Mouse (Mus musculus) spleen, adult 12 weeks (tissue): ENCODE measurements around the gene Nanog.
"Not testable (repeated sequence)": the region's sequence is repeated elsewhere in the genome, so short reads cannot be mapped to it uniquely, and the experiment has no call there.

Experiments
- DNase-seq: peaks from one replicate; pipeline ENCODE4 v3.0.0; 2022; ENCODE audit warnings: low spot score

Nanog gene

GRCm38 (mm10) chr6:122703251-122703650 lies 4.0 kb upstream of the Nanog start:
- DNase-seq, result no peak

- no peak for DNase-seq
Measured at GRCm38 (mm10) chr6:122703706-122704105, 3.6 kb upstream of the Nanog start.

- no peak for DNase-seq
Measured at GRCm38 (mm10) chr6:122706337-122706840, 900 bp upstream of the Nanog start.

GRCm38 (mm10) chr6:122708826-122709225 lies 1.5 kb downstream of the Nanog start:
- no peak for DNase-seq

- DNase-seq, result no peak
Measured at GRCm38 (mm10) chr6:122711455-122711854, 4.2 kb downstream of the Nanog start.

- not testable (repeated sequence) for DNase-seq
Measured at GRCm38 (mm10) chr6:122713116-122713515, 5.8 kb downstream of the Nanog start.

GRCm38 (mm10) chr6:122714707-122715365 lies 7.5 kb downstream of the Nanog start:
- no peak for DNase-seq

- DNase-seq, result no peak
Measured at GRCm38 (mm10) chr6:122715886-122716285, 8.6 kb downstream of the Nanog start.

- not testable (repeated sequence) for DNase-seq
Measured at GRCm38 (mm10) chr6:122718224-122718623, 10.9 kb downstream of the Nanog start.

GRCm38 (mm10) chr6:122719942-122720341 lies 12.7 kb downstream of the Nanog start:
- DNase-seq, result peak; percentile 17

- peak; percentile 35 for DNase-seq
Measured at GRCm38 (mm10) chr6:122739952-122740351, 32.7 kb downstream of the Nanog start.

- no peak for DNase-seq
Measured at GRCm38 (mm10) chr6:122741460-122742227, 34.4 kb downstream of the Nanog start.

GRCm38 (mm10) chr6:122742228-122742899 lies 35.1 kb downstream of the Nanog start:
- DNase-seq, result peak; percentile 15

- DNase-seq, result no peak
Measured at GRCm38 (mm10) chr6:122743353-122743752, 36.1 kb downstream of the Nanog start.

- DNase-seq, result no peak
Measured at GRCm38 (mm10) chr6:122744505-122745249, 37.4 kb downstream of the Nanog start.

- no peak for DNase-seq
Measured at GRCm38 (mm10) chr6:122750579-122750978, 43.3 kb downstream of the Nanog start.

GRCm38 (mm10) chr6:122755913-122756312 lies 48.6 kb downstream of the Nanog start:
- no peak for DNase-seq

GRCm38 (mm10) chr6:122758732-122759131 lies 51.4 kb downstream of the Nanog start:
- DNase-seq, result no peak

GRCm38 (mm10) chr6:122761011-122761599 lies 53.8 kb downstream of the Nanog start:
- DNase-seq, result no peak

GRCm38 (mm10) chr6:122761901-122762300 lies 54.6 kb downstream of the Nanog start:
- DNase-seq, result no peak

GRCm38 (mm10) chr6:122762480-122762879 lies 55.2 kb downstream of the Nanog start:
- no peak for DNase-seq
